Mouse (Mus musculus): ENCODE data around the gene 4933421I07Rik. TPM values are rescaled to one million over a fixed set of nuclear protein-coding genes. Genes with fewer than 3 reads are reported as not detected.

The 4933421I07Rik gene
- not detected for total RNA-seq (2021)

- intact Hi-C loops (cut with DNase I) = no loop called here
- DNase-seq = no peak
Observed at GRCm38 (mm10) chr7:42447850-42448249, at the start of gene 4933421I07Rik. Gene 4933421I07Rik (minus strand): TSS chr7:42448120.

GRCm38 (mm10) chr7:42497356-42497755 is 49.4 kb upstream of the 4933421I07Rik start:
- intact Hi-C loops (cut with DNase I) = no loop called here
- DNase-seq = no peak

GRCm38 (mm10) chr7:42496202-42496601 is 48.3 kb upstream of the 4933421I07Rik start:
- no peak for DNase-seq
- intact Hi-C loops (cut with DNase I) = no loop called here

DNA sequence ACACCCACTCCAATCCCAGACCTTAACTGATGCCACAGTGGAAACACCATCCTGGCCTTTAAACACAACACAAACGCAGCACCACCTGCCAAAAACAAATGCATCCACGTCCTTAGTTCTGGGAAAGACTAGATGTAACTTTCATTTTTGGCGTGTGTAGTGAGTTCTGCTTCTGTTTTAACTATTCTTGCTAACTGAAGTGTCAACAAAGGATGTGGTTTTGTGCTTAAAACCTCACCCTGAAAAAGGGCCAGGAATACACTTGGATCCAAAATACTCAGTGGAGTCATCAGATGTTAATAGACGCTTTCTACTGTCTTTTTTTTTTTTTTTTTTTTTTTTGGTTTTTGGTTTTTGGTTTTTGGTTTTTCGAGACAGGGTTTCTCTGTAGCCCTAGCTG is 42.9 kb upstream of the 4933421I07Rik start:
- no peak for DNase-seq
- intact Hi-C loops (cut with DNase I) = no loop called here

- intact Hi-C loops (cut with DNase I) = no loop called here
- DNase-seq = no peak
Observed at GRCm38 (mm10) chr7:42490358-42490757, 42.4 kb upstream of the 4933421I07Rik start.

DNA sequence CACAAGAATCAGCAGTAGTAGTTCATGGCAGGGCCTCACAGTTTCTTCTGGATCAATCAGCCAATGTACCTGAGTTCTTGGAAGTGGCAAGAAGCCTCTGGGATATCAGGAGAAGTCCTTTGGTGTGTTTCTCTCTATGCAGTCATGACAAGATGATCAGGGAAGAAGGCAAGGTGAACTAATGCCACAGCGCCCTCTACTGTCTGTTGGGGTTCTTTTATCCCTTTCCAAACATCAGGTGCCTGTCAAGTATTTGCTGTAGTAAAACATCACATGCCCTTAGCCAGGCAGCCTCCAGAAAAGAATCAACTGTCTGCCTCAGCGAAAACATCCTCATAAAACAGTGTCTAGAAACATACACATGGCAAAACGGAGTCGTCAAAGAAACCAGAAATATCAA is 6.7 kb upstream of the 4933421I07Rik start:
- intact Hi-C loops (cut with DNase I) = no loop called here

GRCm38 (mm10) chr7:42450618-42451017 is 2.7 kb upstream of the 4933421I07Rik start:
- peak; percentile 3 to 9 for DNase-seq
- intact Hi-C loops (cut with DNase I) = no loop called here

More for the DNA sequence above, 6.7 kb upstream of the 4933421I07Rik start:
- no peak for DNase-seq

DNA sequence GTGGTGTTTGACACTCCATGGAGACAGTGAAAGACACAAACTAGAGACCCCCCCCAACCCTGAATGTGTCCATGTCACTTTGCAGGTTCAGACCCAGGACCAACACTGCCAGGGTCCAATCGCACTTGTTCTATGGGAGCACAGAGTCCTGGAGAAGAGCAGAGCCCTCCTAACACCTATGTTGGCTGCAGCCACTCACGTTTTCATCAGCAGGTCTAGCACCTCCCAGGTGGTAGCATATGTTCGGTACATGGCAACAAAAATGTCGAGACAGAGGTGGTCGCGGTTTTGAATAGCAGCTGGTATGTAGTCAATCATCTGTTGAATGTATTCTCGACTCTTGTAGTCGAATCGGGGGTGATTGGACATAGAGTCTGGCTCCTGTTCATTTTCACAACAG is 568 bp downstream of the 4933421I07Rik start:
- intact Hi-C loops (cut with DNase I) = no loop called here

More for the DNA sequence above, 568 bp downstream of the 4933421I07Rik start:
- DNase-seq = no peak

Other genes with a start within 250 kb of the 4933421I07Rik start
- gene Vmn2r61, start 188.1 kb downstream of the 4933421I07Rik start, total RNA-seq (2021) = not detected
- 1 to 10 TPM; 6.8 to 8.0 TPM for gene Zfp141, start 57.6 kb upstream of the 4933421I07Rik start, total RNA-seq (2021)
- gene Gm21028, start 130.5 kb upstream of the 4933421I07Rik start, total RNA-seq (2021) = not detected
- 1 to 10 TPM in 1 of 2 experiments, under 1 TPM in 1; 0.72 to 1.2 TPM for gene Zfp977, start 144.4 kb upstream of the 4933421I07Rik start, total RNA-seq (2021)
- gene Zfp976, start 194.5 kb upstream of the 4933421I07Rik start, total RNA-seq (2021) = 1 to 10 TPM; 1.9 to 3.0 TPM
- gene Zfp975, start 244.6 kb upstream of the 4933421I07Rik start, total RNA-seq (2021) = 1 to 10 TPM; 4.2 to 5.5 TPM